Mouse (Mus musculus): Measurements from ENCODE around the gene Mxra8.
A peak's percentile ranks its signal among the peaks of the same experiment; 100 is the strongest.

Mxra8 gene

GRCm38 (mm10) chr4:155863001-155863400, 23.5 kb downstream of the Mxra8 start, which contains the start of gene Tas1r3:
TSS of gene Tas1r3 (minus strand) at chr4:155863362.
- DNase-seq (ENCODE audit: low read depth, low spot score) = no peak

- DNase-seq (ENCODE audit: low read depth, low spot score) = no peak
Measured at GRCm38 (mm10) chr4:155868614-155869298, 29.3 kb downstream of the Mxra8 start.

GRCm38 (mm10) chr4:155869317-155870033, 30.0 kb downstream of the Mxra8 start, which contains the start of the genes Cptp and Ints11:
TSS of gene Cptp (minus strand) at chr4:155869440.
TSS of gene Ints11 (plus strand) at chr4:155869546.
- peak; percentile 96 for DNase-seq (ENCODE audit: low read depth, low spot score)

- no peak for DNase-seq (ENCODE audit: low read depth, low spot score)
Measured at GRCm38 (mm10) chr4:155871404-155871803, 31.9 kb downstream of the Mxra8 start.

GRCm38 (mm10) chr4:155883587-155883986, 44.1 kb downstream of the Mxra8 start:
- DNase-seq (ENCODE audit: low read depth, low spot score) = no peak

GRCm38 (mm10) chr4:155886330-155886729, 46.9 kb downstream of the Mxra8 start:
- no peak for DNase-seq (ENCODE audit: low read depth, low spot score)

GRCm38 (mm10) chr4:155887674-155888073, 48.2 kb downstream of the Mxra8 start:
- DNase-seq (ENCODE audit: low read depth, low spot score) = no peak

- no peak for DNase-seq (ENCODE audit: low read depth, low spot score)
Measured at GRCm38 (mm10) chr4:155888181-155888580, 48.7 kb downstream of the Mxra8 start.

GRCm38 (mm10) chr4:155889316-155889715, 49.8 kb downstream of the Mxra8 start:
- no peak for DNase-seq (ENCODE audit: low read depth, low spot score)

- DNase-seq (ENCODE audit: low read depth, low spot score) = no peak
Measured at GRCm38 (mm10) chr4:155891011-155891471, 51.6 kb downstream of the Mxra8 start.

- DNase-seq (ENCODE audit: low read depth, low spot score) = peak; percentile 97
Measured at GRCm38 (mm10) chr4:155891551-155892001, 52.1 kb downstream of the Mxra8 start, which contains the start of the genes Pusl1 and Acap3. TSS of gene Pusl1 (minus strand) at chr4:155891781. TSS of gene Acap3 (plus strand) at chr4:155891822.

GRCm38 (mm10) chr4:155892017-155892416, 52.5 kb downstream of the Mxra8 start:
- DNase-seq (ENCODE audit: low read depth, low spot score) = peak; percentile 86

- DNase-seq (ENCODE audit: low read depth, low spot score) = peak; percentile 58
Measured at GRCm38 (mm10) chr4:155892438-155893211, 53.1 kb downstream of the Mxra8 start.

GRCm38 (mm10) chr4:155893212-155893690, 53.8 kb downstream of the Mxra8 start:
- DNase-seq (ENCODE audit: low read depth, low spot score) = no peak

Data from mesoderm, embryonic 11.5 days (tissue).